Mouse (Mus musculus) embryonic facial prominence, embryonic 15.5 days (tissue): Measurements from ENCODE around the gene Rnf121. TPM values are rescaled to one million over a fixed set of nuclear protein-coding genes. Genes with fewer than 3 reads are reported as not detected.

Experiments
- polyA plus RNA-seq: library from polyadenylated mRNA; unstranded; fragments of >200 nt; fragmentation: Nextera tagmentation; extraction: Ambion mirVana; gene quantifications from 2 replicates; pipeline ENCODE4 v1.2.1, GENCODE M21; 2015

Gene Rnf121
- polyA plus RNA-seq, 1 experiment from 2014 or later = 29.5 TPM

Other genes with a start within 250 kb of the Rnf121 start
- gene Phox2a, start 247.2 kb downstream of the Rnf121 start, polyA plus RNA-seq = 0.34 and 0.45 TPM in 2 replicates
- 48.0 and 57.4 TPM in 2 replicates for gene Inppl1, start 227.2 kb downstream of the Rnf121 start, polyA plus RNA-seq
- gene Folr2, start 208.3 kb downstream of the Rnf121 start, polyA plus RNA-seq = 3.5 and 4.2 TPM in 2 replicates
- gene Anapc15, start 201.8 kb downstream of the Rnf121 start, polyA plus RNA-seq = 56.6 and 61.0 TPM in 2 replicates
- gene Folr1, start 194.7 kb downstream of the Rnf121 start, polyA plus RNA-seq = 0.35 and 0.81 TPM in 2 replicates
- gene Lamtor1, start 159.6 kb downstream of the Rnf121 start, polyA plus RNA-seq = 164 and 166 TPM in 2 replicates
- gene Tomt, start 159.1 kb downstream of the Rnf121 start, polyA plus RNA-seq = 0.29 and 0.45 TPM in 2 replicates
- 22.0 and 29.2 TPM in 2 replicates for gene Lrrc51, start 131.6 kb downstream of the Rnf121 start, polyA plus RNA-seq
- 72.8 and 73.7 TPM in 2 replicates for gene Numa1, start 131.4 kb downstream of the Rnf121 start, polyA plus RNA-seq
- gene Il18bp, start 46.8 kb downstream of the Rnf121 start, polyA plus RNA-seq = 2.4 and 2.5 TPM in 2 replicates
- gene Xndc1, start within 50 bp of the Rnf121 start, polyA plus RNA-seq = 31.6 and 37.4 TPM in 2 replicates
- gene Xntrpc, start 244 bp upstream of the Rnf121 start, polyA plus RNA-seq = 1.8 and 2.0 TPM in 2 replicates
- gene Trpc2, start 17.6 kb upstream of the Rnf121 start, polyA plus RNA-seq = 0.13 and 0.29 TPM in 2 replicates
- gene Art1, start 36.3 kb upstream of the Rnf121 start, polyA plus RNA-seq = 13.2 and 19.4 TPM in 2 replicates
- 3.5 and 3.9 TPM in 2 replicates for gene Art5, start 44.0 kb upstream of the Rnf121 start, polyA plus RNA-seq
- gene Chrna10, start 51.4 kb upstream of the Rnf121 start, polyA plus RNA-seq = 0.25 and 0.57 TPM in 2 replicates
- 29.4 and 31.8 TPM in 2 replicates for gene Nup98, start 144.7 kb upstream of the Rnf121 start, polyA plus RNA-seq
- gene Pgap2, start 144.7 kb upstream of the Rnf121 start, polyA plus RNA-seq = 94.2 and 94.5 TPM in 2 replicates
- gene Rhog, start 190.6 kb upstream of the Rnf121 start, polyA plus RNA-seq = 69.9 and 70.3 TPM in 2 replicates
- gene Stim1, start 202.3 kb upstream of the Rnf121 start, polyA plus RNA-seq = 39.9 and 42.1 TPM in 2 replicates